ENCODE assay signal across 18 mouse cellular contexts in the genomic region with DNA sequence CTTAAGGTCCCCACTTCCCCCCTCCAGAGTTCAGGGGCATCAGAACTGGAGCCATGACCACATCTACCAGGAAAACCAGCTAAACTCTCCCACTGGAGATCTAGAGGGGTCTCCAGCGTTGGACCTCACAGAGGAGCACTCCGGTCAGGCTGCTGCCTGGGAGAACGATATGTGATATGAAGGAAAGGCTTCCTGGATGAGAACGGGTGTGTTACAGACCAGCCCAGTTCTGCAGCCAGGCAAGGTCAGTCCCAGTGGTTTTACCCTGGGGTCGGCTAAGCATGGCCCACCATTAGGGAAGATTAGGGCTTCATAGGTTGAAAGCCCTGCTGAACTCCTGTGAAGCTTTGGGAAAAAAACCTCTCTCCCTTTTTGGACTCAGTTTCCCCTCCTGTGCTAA. TPM values are rescaled to one million over a fixed set of nuclear protein-coding genes. Genes with fewer than 3 reads are reported as not detected.
DNase-seq lines count a peak whose midpoint lies in the region; ATAC-seq and TF ChIP-seq lines count a peak whose summit lies in the region.
"Had no signal": no experiment of that assay in that cellular context is flagged by ENCODE, and none has a peak within 500 bp of the region (broad histone marks: within the 10 kb centered on the region; RNA-seq: fewer than 3 reads in every experiment).

No protein-coding gene starts in this region.

- 0 out of 2 replicates have a peak, but pooled peaks cover 4% of the 10 kb centered on the region for H3K27me3 ChIP-seq in heart, embryonic 13.5 days (replicated peaks)
- H3K27me3 ChIP-seq in liver, embryonic 15.5 days: peaks cover 7% of the 10 kb centered on the region
- no peaks in the 10 kb centered on the region for H3K27me3 ChIP-seq in cerebellum, adult 2 months (ENCODE audit: control insufficient read depth, insufficient read depth, low read length)
- H3K27me3 ChIP-seq: neural tube, embryonic 13.5 days; stomach, embryonic 15.5 days had no signal

- TF ChIP-seq POLR2A in bone marrow, adult 2 months (IDR thresholded peaks at IDR 0.05; ENCODE audit: borderline replicate concordance, control insufficient read depth, low read depth, low read length): no peak
- no peak for TF ChIP-seq POLR2A in cerebellum, adult 2 months (IDR thresholded peaks at IDR 0.05; ENCODE audit: borderline replicate concordance, insufficient read depth, low read length)

- peaks cover 44% of the 10 kb centered on the region for H3K4me1 ChIP-seq in heart, embryonic 13.5 days
- peaks cover 2% of the 10 kb centered on the region; the same call in 1 of the 2 replicates for H3K4me1 ChIP-seq in bone marrow, adult 2 months (ENCODE audit: control insufficient read depth, insufficient read depth, low read length)
- peaks cover 54% of the 10 kb centered on the region for H3K4me1 ChIP-seq in liver, embryonic 15.5 days (replicated peaks)
- no peaks in the 10 kb centered on the region for H3K4me1 ChIP-seq in cerebellum, adult 2 months (ENCODE audit: control insufficient read depth, insufficient read depth, low read length)

- H3K27ac ChIP-seq in heart, embryonic 13.5 days (replicated peaks): peak overlapping the region; percentile 58; the same call in 1 of the 2 replicates
- peak overlapping the region; percentile 59 for H3K27ac ChIP-seq in bone marrow, adult 2 months (ENCODE audit: control insufficient read depth, insufficient read depth, low read depth, low read length, poor library complexity)
- peak overlapping the region; percentile 91 for H3K27ac ChIP-seq in liver, embryonic 15.5 days (replicated peaks)
- no peak overlapping the region for H3K27ac ChIP-seq in cerebellum, adult 2 months (ENCODE audit: insufficient read depth, low read length)
- H3K27ac ChIP-seq: hindbrain, embryonic 14.5 days; neural tube, embryonic 13.5 days; stomach, embryonic 15.5 days had no signal

- no peak for ATAC-seq in heart, embryonic 13.5 days (ENCODE audit: extremely low read depth, insufficient number of reproducible peaks, low FRiP score, low TSS enrichment)
- ATAC-seq in erythroblast, adult 5-6 weeks (replicated peaks; ENCODE audit: low FRiP score, poor library complexity, severe bottlenecking): peak; percentile 54
- ATAC-seq in liver, embryonic 15.5 days (ENCODE audit: insufficient read depth): peak; percentile 80
- ATAC-seq: intestine, postnatal 0 days had no signal

- no peak for TF ChIP-seq CTCF in bone marrow, adult 2 months (IDR thresholded peaks at IDR 0.05; ENCODE audit: control insufficient read depth, insufficient read depth, low read length)
- TF ChIP-seq CTCF in cerebellum, adult 2 months (IDR thresholded peaks at IDR 0.05; ENCODE audit: borderline replicate concordance, insufficient read depth, low read depth, low read length): no peak

- H3K9me3 ChIP-seq in heart, embryonic 13.5 days: no peaks in the 10 kb centered on the region
- H3K9me3 ChIP-seq in liver, embryonic 15.5 days (replicated peaks): no peaks in the 10 kb centered on the region
- H3K9me3 ChIP-seq: neural tube, embryonic 13.5 days; stomach, embryonic 15.5 days had no signal

- no peak for DNase-seq in heart, postnatal 14 days
- DNase-seq in cerebellum, adult 2 months: no peak
- no peak for DNase-seq in T-cell, adult 2 months (ENCODE audit: low spot score)
- DNase-seq: cerebellum, postnatal 25 days; lung, postnatal 36 days; right cerebral cortex, postnatal 14 days; thymus, adult 2 months had no signal

- WGBS in heart, embryonic 13.5 days: 53% methylated on average over 5 of the region's 5 CpGs
- 59% methylated on average over 5 of the region's 5 CpGs for WGBS in bone marrow, adult 2 months
- 25% methylated on average over 5 of the region's 5 CpGs for WGBS in liver, embryonic 15.5 days (ENCODE audit: insufficient replicate concordance)
- WGBS in cerebellum, adult 2 months: 85% methylated on average over 5 of the region's 5 CpGs

- no peak overlapping the region for H3K4me3 ChIP-seq in heart, embryonic 13.5 days
- no peak overlapping the region for H3K4me3 ChIP-seq in bone marrow, adult 2 months (replicated peaks; ENCODE audit: control insufficient read depth, low read depth, low read length)
- H3K4me3 ChIP-seq in liver, embryonic 15.5 days (replicated peaks): peak overlapping the region; percentile 39
- no peak overlapping the region for H3K4me3 ChIP-seq in cerebellum, adult 2 months (replicated peaks; ENCODE audit: insufficient read depth, low read depth, low read length)
- H3K4me3 ChIP-seq: neural tube, embryonic 13.5 days; stomach, embryonic 15.5 days had no signal

- no peak overlapping the region for H3K4me2 ChIP-seq in heart, embryonic 13.5 days
- peak overlapping the region; percentile 75 for H3K4me2 ChIP-seq in liver, embryonic 15.5 days
- H3K4me2 ChIP-seq: hindbrain, embryonic 14.5 days; neural tube, embryonic 13.5 days; stomach, embryonic 15.5 days had no signal

- intact Hi-C loops in heart, postnatal 14 days (cut with DNase I): no loop called here

- H3K9ac ChIP-seq in heart, embryonic 13.5 days: no peak overlapping the region
- H3K9ac ChIP-seq in liver, embryonic 15.5 days: peak overlapping the region; percentile 28
- H3K9ac ChIP-seq: hindbrain, embryonic 14.5 days; stomach, embryonic 15.5 days had no signal

- H3K36me3 ChIP-seq in heart, embryonic 13.5 days: no peaks in the 10 kb centered on the region
- no peaks in the 10 kb centered on the region for H3K36me3 ChIP-seq in liver, embryonic 15.5 days (replicated peaks)
- H3K36me3 ChIP-seq: neural tube, embryonic 13.5 days; stomach, embryonic 15.5 days had no signal

RNA-seq across cellular contexts. Expression of a gene that starts 9.3 kb away (rescaled TPM):
- 0.05 and 0.17 TPM in 2 replicates for polyA plus RNA-seq in heart, embryonic 13.5 days (2015; fragmentation: Nextera tagmentation; extraction: Ambion mirVana)
- 1 to 10 TPM; 3.0 to 3.3 TPM for total RNA-seq in heart, postnatal 14 days (2021)
- polyA plus RNA-seq in bone marrow, adult 2 months (2011; ENCODE audit: insufficient read depth, insufficient read length, low replicate concordance, missing spikeins): 0.49 TPM in 1 of 2 replicates, not detected in the other
- total RNA-seq in erythroblast, adult 5-6 weeks (2015; ENCODE audit: low replicate concordance): not detected in 2 replicates
- total RNA-seq in erythroblast, adult 5-6 weeks (2017; ENCODE audit: low replicate concordance): not detected in 2 replicates
- 0.05 and 0.08 TPM in 2 replicates for polyA plus RNA-seq in liver, embryonic 15.5 days (2015; fragmentation: Nextera tagmentation; extraction: Ambion mirVana)
- polyA plus RNA-seq in cerebellum, adult 2 months (2012; rRNA removed): 1.1 and 1.6 TPM in 2 replicates
- total RNA-seq: granulocyte monocyte progenitor cell, adult 5-6 weeks; liver, adult 2 months; monocyte, adult 5-6 weeks had no signal
- polyA plus RNA-seq: liver, adult 2 months had no signal

RNA-seq across cellular contexts. Expression of a gene that starts 9.3 kb away (rescaled TPM):
- 18.6 and 23.3 TPM in 2 replicates for polyA plus RNA-seq in heart, embryonic 13.5 days (2015; fragmentation: Nextera tagmentation; extraction: Ambion mirVana)
- 10 to 100 TPM; 44.0 to 44.6 TPM for total RNA-seq in heart, postnatal 14 days (2021)
- 4.2 and 6.3 TPM in 2 replicates for polyA plus RNA-seq in bone marrow, adult 2 months (2011; ENCODE audit: insufficient read depth, insufficient read length, low replicate concordance, missing spikeins)
- 0.63 TPM in 1 of 2 replicates, not detected in the other for total RNA-seq in erythroblast, adult 5-6 weeks (2015; ENCODE audit: low replicate concordance)
- not detected in 2 replicates for total RNA-seq in erythroblast, adult 5-6 weeks (2017; ENCODE audit: low replicate concordance)
- 4.2 and 4.5 TPM in 2 replicates for polyA plus RNA-seq in liver, embryonic 15.5 days (2015; fragmentation: Nextera tagmentation; extraction: Ambion mirVana)
- polyA plus RNA-seq in cerebellum, adult 2 months (2012; rRNA removed): 6.4 and 12.2 TPM in 2 replicates
- total RNA-seq: monocyte, adult 5-6 weeks had no signal

RNA-seq across cellular contexts. Expression of a gene that starts 36.2 kb away (rescaled TPM):
- polyA plus RNA-seq in heart, embryonic 13.5 days (2015; fragmentation: Nextera tagmentation; extraction: Ambion mirVana): 11.9 and 12.9 TPM in 2 replicates
- total RNA-seq in heart, postnatal 14 days (2021): 10 to 100 TPM; 10.9 to 11.9 TPM
- 48.3 and 92.4 TPM in 2 replicates for polyA plus RNA-seq in bone marrow, adult 2 months (2011; ENCODE audit: insufficient read depth, insufficient read length, low replicate concordance, missing spikeins)
- 43.0 and 50.8 TPM in 2 replicates for total RNA-seq in erythroblast, adult 5-6 weeks (2015; ENCODE audit: low replicate concordance)
- 51.6 and 69.0 TPM in 2 replicates for total RNA-seq in erythroblast, adult 5-6 weeks (2017; ENCODE audit: low replicate concordance)
- 19.3 and 22.0 TPM in 2 replicates for polyA plus RNA-seq in liver, embryonic 15.5 days (2015; fragmentation: Nextera tagmentation; extraction: Ambion mirVana)
- 9.9 and 12.2 TPM in 2 replicates for polyA plus RNA-seq in cerebellum, adult 2 months (2012; rRNA removed)

RNA-seq across cellular contexts. Expression of a gene that starts 39.6 kb away (rescaled TPM):
- polyA plus RNA-seq in heart, embryonic 13.5 days (2015; fragmentation: Nextera tagmentation; extraction: Ambion mirVana): 25.0 and 25.6 TPM in 2 replicates
- total RNA-seq in heart, postnatal 14 days (2021): 10 to 100 TPM; 12.7 to 12.9 TPM
- 14.4 and 24.5 TPM in 2 replicates for polyA plus RNA-seq in bone marrow, adult 2 months (2011; ENCODE audit: insufficient read depth, insufficient read length, low replicate concordance, missing spikeins)
- 1.2 and 8.6 TPM in 2 replicates for total RNA-seq in erythroblast, adult 5-6 weeks (2015; ENCODE audit: low replicate concordance)
- 2.1 and 2.3 TPM in 2 replicates for total RNA-seq in erythroblast, adult 5-6 weeks (2017; ENCODE audit: low replicate concordance)
- polyA plus RNA-seq in liver, embryonic 15.5 days (2015; fragmentation: Nextera tagmentation; extraction: Ambion mirVana): 4.1 and 5.0 TPM in 2 replicates
- polyA plus RNA-seq in cerebellum, adult 2 months (2012; rRNA removed): 98.3 and 99.1 TPM in 2 replicates
